Comparison of ENCODE assay signal across 8 mouse cellular contexts in genomic region chr7:35121150-35121549, GRCm38 (mm10). TPM values are rescaled to one million over a fixed set of nuclear protein-coding genes. Genes with fewer than 3 reads are reported as not detected.
DNase-seq lines count a peak whose midpoint lies in the region; ATAC-seq and TF ChIP-seq lines count a peak whose summit lies in the region.

No protein-coding gene starts in this region.

- peak overlapping the region; percentile 98 for H3K4me2 ChIP-seq in lung, embryonic 14.5 days
- H3K4me2 ChIP-seq in embryonic facial prominence, embryonic 12.5 days (replicated peaks) = peak overlapping the region; percentile 95
- H3K4me2 ChIP-seq in hindbrain, embryonic 16.5 days (ENCODE audit: low read length) = peak overlapping the region; percentile 98
- H3K4me2 ChIP-seq in midbrain, embryonic 13.5 days (replicated peaks) = peak overlapping the region; percentile 98; the same call in 1 of the 2 replicates

- H3K4me1 ChIP-seq in lung, embryonic 14.5 days (ENCODE audit: insufficient read depth) = 0 out of 2 replicates have a peak, but pooled peaks cover 6% of the 10 kb centered on the region
- peaks cover 26% of the 10 kb centered on the region for H3K4me1 ChIP-seq in embryonic facial prominence, embryonic 12.5 days
- H3K4me1 ChIP-seq in hindbrain, embryonic 16.5 days (ENCODE audit: control insufficient read depth, insufficient read depth, low read depth, low read length) = peaks cover 25% of the 10 kb centered on the region
- H3K4me1 ChIP-seq in midbrain, embryonic 13.5 days (replicated peaks) = peaks cover 32% of the 10 kb centered on the region

- no peak for DNase-seq in lung, embryonic 14.5 days
- no peak for DNase-seq in lung, postnatal 14 days
- no peak for DNase-seq in thymus, postnatal 4 days
- DNase-seq in gastrocnemius, postnatal 14 days = no peak
- no peak for DNase-seq in layer of hippocampus, adult 9-10 months (ENCODE audit: low spot score)

- H3K36me3 ChIP-seq in lung, embryonic 14.5 days (ENCODE audit: insufficient read depth) = no peaks in the 10 kb centered on the region
- H3K36me3 ChIP-seq in embryonic facial prominence, embryonic 12.5 days = no peaks in the 10 kb centered on the region
- no peaks in the 10 kb centered on the region for H3K36me3 ChIP-seq in hindbrain, embryonic 16.5 days (ENCODE audit: control insufficient read depth, insufficient read depth, low read length)
- H3K36me3 ChIP-seq in midbrain, embryonic 13.5 days = no peaks in the 10 kb centered on the region

- peak overlapping the region; percentile 60 for H3K9ac ChIP-seq in lung, embryonic 14.5 days
- no peak overlapping the region for H3K9ac ChIP-seq in embryonic facial prominence, embryonic 12.5 days
- no peak overlapping the region for H3K9ac ChIP-seq in hindbrain, embryonic 16.5 days (ENCODE audit: low read depth, low read length)
- no peak overlapping the region for H3K9ac ChIP-seq in midbrain, embryonic 13.5 days (replicated peaks)

- no peak for TF ChIP-seq CTCF in lung, embryonic 14.5 days (IDR thresholded peaks at IDR 0.05; ENCODE audit: low read depth)

- intact Hi-C loops in gastrocnemius, postnatal 14 days (cut with DNase I; ENCODE audit: low total_unique reads) = loop anchor here (5.0 kb wide), 1 partner anchor 51 kb away; no protein-coding TSS in a partner anchor

- ATAC-seq in lung, embryonic 14.5 days (ENCODE audit: insufficient read depth) = no peak
- ATAC-seq in embryonic facial prominence, embryonic 12.5 days (ENCODE audit: insufficient number of reproducible peaks, insufficient read depth, low FRiP score, low TSS enrichment) = no peak
- ATAC-seq in hindbrain, embryonic 16.5 days = no peak
- no peak for ATAC-seq in midbrain, embryonic 13.5 days

- H3K4me3 ChIP-seq in lung, embryonic 14.5 days (ENCODE audit: low read depth, low read length) = peak overlapping the region; percentile 62
- H3K4me3 ChIP-seq in embryonic facial prominence, embryonic 12.5 days = peak overlapping the region; percentile 55
- peak overlapping the region; percentile 60 for H3K4me3 ChIP-seq in hindbrain, embryonic 16.5 days (ENCODE audit: low read length)
- peak overlapping the region; percentile 53 for H3K4me3 ChIP-seq in midbrain, embryonic 13.5 days (replicated peaks)

- no peak overlapping the region for H3K27ac ChIP-seq in lung, embryonic 14.5 days (ENCODE audit: low read depth)
- H3K27ac ChIP-seq in embryonic facial prominence, embryonic 12.5 days = no peak overlapping the region
- no peak overlapping the region for H3K27ac ChIP-seq in hindbrain, embryonic 16.5 days (ENCODE audit: low read depth, low read length)
- H3K27ac ChIP-seq in midbrain, embryonic 13.5 days = no peak overlapping the region

- H3K9me3 ChIP-seq in lung, embryonic 14.5 days (ENCODE audit: low read depth, low read length) = no peaks in the 10 kb centered on the region
- H3K9me3 ChIP-seq in embryonic facial prominence, embryonic 12.5 days = no peaks in the 10 kb centered on the region
- H3K9me3 ChIP-seq in hindbrain, embryonic 16.5 days (ENCODE audit: control insufficient read depth, low read length) = no peaks in the 10 kb centered on the region
- H3K9me3 ChIP-seq in midbrain, embryonic 13.5 days = no peaks in the 10 kb centered on the region

- peaks cover 60% of the 10 kb centered on the region for H3K27me3 ChIP-seq in lung, embryonic 14.5 days (ENCODE audit: insufficient read depth, low read length)
- peaks cover 69% of the 10 kb centered on the region for H3K27me3 ChIP-seq in embryonic facial prominence, embryonic 12.5 days
- peaks cover 19% of the 10 kb centered on the region for H3K27me3 ChIP-seq in hindbrain, embryonic 16.5 days (replicated peaks; ENCODE audit: control insufficient read depth, insufficient read depth, low read length)
- H3K27me3 ChIP-seq in midbrain, embryonic 13.5 days = peaks cover 75% of the 10 kb centered on the region

- 23% methylated on average over 8 of the region's 8 CpGs for WGBS in lung, embryonic 14.5 days
- 24% methylated on average over 8 of the region's 8 CpGs for WGBS in embryonic facial prominence, embryonic 12.5 days
- WGBS in hindbrain, embryonic 16.5 days = 30% methylated on average over 8 of the region's 8 CpGs
- 30% methylated on average over 8 of the region's 8 CpGs for WGBS in midbrain, embryonic 13.5 days

RNA-seq across cellular contexts. Expression of gene Cebpa, which starts 2.1 kb away (rescaled TPM):
- polyA plus RNA-seq in lung, embryonic 14.5 days (2014; fragmentation: Nextera tagmentation; extraction: Ambion mirVana) = 5.1 and 6.0 TPM in 2 replicates
- 2.4 and 3.0 TPM in 2 replicates for polyA plus RNA-seq in embryonic facial prominence, embryonic 12.5 days (2016; fragmentation: Nextera tagmentation; extraction: Ambion mirVana)
- polyA plus RNA-seq in hindbrain, embryonic 16.5 days (2015; fragmentation: Nextera tagmentation; extraction: Ambion mirVana) = 0.75 and 0.86 TPM in 2 replicates
- 0.41 and 0.47 TPM in 2 replicates for polyA plus RNA-seq in midbrain, embryonic 13.5 days (2015; fragmentation: Nextera tagmentation; extraction: Ambion mirVana)
- total RNA-seq in gastrocnemius, postnatal 14 days (2021) = 1 to 10 TPM; 3.9 to 4.1 TPM
